Mouse (Mus musculus): ENCODE results near the gene Pygo1.

- TF ChIP-seq POLR2A (IDR thresholded peaks at IDR 0.05; ENCODE audit: borderline replicate concordance, low read depth, low read length) (no peak), CTCF (IDR thresholded peaks at IDR 0.05; ENCODE audit: low read depth, low read length) (no peak)
Observed at GRCm38 (mm10) chr9:72936301-72936700, 10.9 kb downstream of the Pygo1 start.

Data from bone marrow macrophage, adult 2 months (primary cell).